Mouse (Mus musculus) right cerebral cortex, postnatal 10 days (tissue): ENCODE measurements around the gene Cyth1.

Experiments
- DNase-seq, 2 experiments: peaks; one replicate each; pipeline ENCODE4 v3.0.0; 2021; ENCODE audit warnings: low spot score in 2 of 2

Gene Cyth1

GRCm38 (mm10) chr11:118118777-118119176, 129.6 kb downstream of the Cyth1 start:
- DNase-seq = no peak

- no peak for DNase-seq
Measured at GRCm38 (mm10) chr11:118114581-118115110, 133.7 kb downstream of the Cyth1 start.

GRCm38 (mm10) chr11:118113516-118114205, 134.7 kb downstream of the Cyth1 start:
- DNase-seq = no peak

- DNase-seq = peak; percentile 78 to 85
Measured at GRCm38 (mm10) chr11:118104001-118104400, 144.4 kb downstream of the Cyth1 start.

GRCm38 (mm10) chr11:118103383-118103782, 145.0 kb downstream of the Cyth1 start:
- no peak for DNase-seq

- peak; percentile 74 to 85 for DNase-seq
Measured at GRCm38 (mm10) chr11:118102838-118103237, 145.6 kb downstream of the Cyth1 start.

GRCm38 (mm10) chr11:118101133-118101532, 147.3 kb downstream of the Cyth1 start:
- DNase-seq = no peak

GRCm38 (mm10) chr11:118096736-118097135, 151.7 kb downstream of the Cyth1 start:
- no peak for DNase-seq

GRCm38 (mm10) chr11:118095004-118095403, 153.4 kb downstream of the Cyth1 start:
- no peak for DNase-seq

GRCm38 (mm10) chr11:118091002-118091670, 157.3 kb downstream of the Cyth1 start:
- DNase-seq = no peak

GRCm38 (mm10) chr11:118088896-118089295, 159.5 kb downstream of the Cyth1 start:
- no peak for DNase-seq

- DNase-seq = no peak
Measured at GRCm38 (mm10) chr11:118085961-118086360, 162.4 kb downstream of the Cyth1 start.

- no peak for DNase-seq
Measured at GRCm38 (mm10) chr11:118085176-118085575, 163.2 kb downstream of the Cyth1 start.

- no peak for DNase-seq
Measured at GRCm38 (mm10) chr11:118084266-118084665, 164.1 kb downstream of the Cyth1 start.

GRCm38 (mm10) chr11:118083811-118084210, 164.6 kb downstream of the Cyth1 start:
- peak; percentile 64 to 87 for DNase-seq

- no peak for DNase-seq
Measured at GRCm38 (mm10) chr11:118082294-118082693, 166.1 kb downstream of the Cyth1 start.
